Mouse (Mus musculus) erythroid progenitor cell, adult 5-6 weeks (primary cell): ENCODE results near the gene Tmem215. TPM values are rescaled to one million over a fixed set of nuclear protein-coding genes. Genes with fewer than 3 reads are reported as not detected.

Experiments
- total RNA-seq, 2 experiments: library from RNA; stranded (forward) in 1 of 2; stranded (reverse) in 1 of 2; fragments of 150-400 nt in 1 of 2; fragments of 186-747, 209-891 nt in 1 of 2; gene quantifications; 2 replicates each; pipeline versions ENCODE4 v1.2.3 to v1.2.4; 2015 to 2017; ENCODE audit warnings: low replicate concordance in 2 of 2

Gene Tmem215
- total RNA-seq, 2 experiments from 2014 or later, result 0.42 TPM; not detected in 1

Other genes with a start within 250 kb of the Tmem215 start
- gene Ddx58, start 232.4 kb upstream of the Tmem215 start, total RNA-seq (2015; ENCODE audit: low replicate concordance), result 5.0 and 16.6 TPM in 2 replicates
- gene Ddx58, start 232.4 kb upstream of the Tmem215 start, total RNA-seq (2017; ENCODE audit: low replicate concordance), result 11.3 and 18.1 TPM in 2 replicates
- 3.4 and 14.8 TPM in 2 replicates for gene Smim27, start 202.6 kb upstream of the Tmem215 start, total RNA-seq (2015; ENCODE audit: low replicate concordance)
- gene Smim27, start 202.6 kb upstream of the Tmem215 start, total RNA-seq (2017; ENCODE audit: low replicate concordance), result 1.2 TPM in 1 of 2 replicates, not detected in the other
- gene Topors, start 202.3 kb upstream of the Tmem215 start, total RNA-seq (2015; ENCODE audit: low replicate concordance), result 21.8 and 25.2 TPM in 2 replicates
- gene Topors, start 202.3 kb upstream of the Tmem215 start, total RNA-seq (2017; ENCODE audit: low replicate concordance), result 18.8 and 27.9 TPM in 2 replicates
- gene Ndufb6, start 192.8 kb upstream of the Tmem215 start, total RNA-seq (2015; ENCODE audit: low replicate concordance), result 22.7 and 43.6 TPM in 2 replicates
- 4.8 and 17.7 TPM in 2 replicates for gene Ndufb6, start 192.8 kb upstream of the Tmem215 start, total RNA-seq (2017; ENCODE audit: low replicate concordance)
- 0.72 and 7.1 TPM in 2 replicates for gene Aptx, start 231.0 kb downstream of the Tmem215 start, total RNA-seq (2015; ENCODE audit: low replicate concordance)
- 1.0 and 2.3 TPM in 2 replicates for gene Aptx, start 231.0 kb downstream of the Tmem215 start, total RNA-seq (2017; ENCODE audit: low replicate concordance)
- gene Dnaja1, start 250.0 kb downstream of the Tmem215 start, total RNA-seq (2015; ENCODE audit: low replicate concordance), result 41.1 and 51.2 TPM in 2 replicates
- 69.0 and 75.1 TPM in 2 replicates for gene Dnaja1, start 250.0 kb downstream of the Tmem215 start, total RNA-seq (2017; ENCODE audit: low replicate concordance)